ENCODE assay signal across 19 mouse cellular contexts in genomic region chr6:65632184-65632583, GRCm38 (mm10).
"Had no signal": no experiment of that assay in that cellular context is flagged by ENCODE, and none has a peak within 500 bp of the region (broad histone marks: within the 10 kb centered on the region; RNA-seq: fewer than 3 reads in every experiment).

No protein-coding gene starts in this region.

- H3K27me3 ChIP-seq: midbrain, embryonic 12.5 days; neural tube, embryonic 13.5 days; neural tube, embryonic 15.5 days had no signal

- H3K9ac ChIP-seq: lung, embryonic 14.5 days; midbrain, embryonic 12.5 days; neural tube, embryonic 13.5 days; neural tube, embryonic 15.5 days had no signal

- H3K4me2 ChIP-seq: lung, embryonic 14.5 days; midbrain, embryonic 12.5 days; neural tube, embryonic 13.5 days; neural tube, embryonic 15.5 days had no signal

- DNase-seq: lung, adult 18-20 months; lung, embryonic 14.5 days; lung, postnatal 10 days; lung, postnatal 4 days; midbrain, embryonic 14.5 days; retina, postnatal 1 day; right cerebral cortex, adult 18-20 months; right cerebral cortex, postnatal 25 days; right cerebral cortex, postnatal 4 days; spleen, adult 18-20 months; thymus, adult 18-20 months; thymus, postnatal 14 days; thymus, postnatal 36 days had no signal

- H3K36me3 ChIP-seq: midbrain, embryonic 10.5 days; midbrain, embryonic 12.5 days; neural tube, embryonic 13.5 days; neural tube, embryonic 15.5 days had no signal

- H3K4me3 ChIP-seq: midbrain, embryonic 10.5 days; midbrain, embryonic 12.5 days; myocyte; neural tube, embryonic 13.5 days; neural tube, embryonic 15.5 days had no signal

- ATAC-seq: midbrain, embryonic 16.5 days had no signal

- H3K27ac ChIP-seq: midbrain, embryonic 10.5 days; midbrain, embryonic 12.5 days; neural tube, embryonic 13.5 days; neural tube, embryonic 15.5 days had no signal

- H3K4me1 ChIP-seq: midbrain, embryonic 10.5 days; midbrain, embryonic 12.5 days; neural tube, embryonic 13.5 days; neural tube, embryonic 15.5 days had no signal

- H3K9me3 ChIP-seq: midbrain, embryonic 12.5 days; neural tube, embryonic 13.5 days; neural tube, embryonic 15.5 days had no signal
